Mouse (Mus musculus): ENCODE measurements around the gene Ahnak2.

Ahnak2 gene

DNA sequence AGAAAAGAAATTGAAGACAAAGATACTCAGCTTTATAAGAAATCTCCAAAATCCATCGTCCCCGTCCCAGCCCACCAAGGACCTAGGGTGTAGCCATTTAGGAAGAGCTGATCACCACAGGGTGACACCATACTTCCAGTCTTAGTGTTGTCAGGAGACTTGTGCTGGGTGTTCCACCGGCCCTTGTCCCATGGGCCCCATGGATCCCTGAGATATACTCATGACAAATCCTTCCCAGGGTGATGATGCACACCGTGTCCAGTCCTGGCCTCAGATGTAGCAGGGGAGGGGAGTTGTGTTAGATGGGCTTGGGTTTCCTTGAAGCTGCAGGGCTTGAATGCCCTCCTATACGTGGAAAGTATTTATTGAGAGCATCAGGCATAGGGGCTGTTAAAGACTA is 44.6 kb downstream of the Ahnak2 start:
- peak in 1 of 2 experiments; percentile 0 for DNase-seq

DNA sequence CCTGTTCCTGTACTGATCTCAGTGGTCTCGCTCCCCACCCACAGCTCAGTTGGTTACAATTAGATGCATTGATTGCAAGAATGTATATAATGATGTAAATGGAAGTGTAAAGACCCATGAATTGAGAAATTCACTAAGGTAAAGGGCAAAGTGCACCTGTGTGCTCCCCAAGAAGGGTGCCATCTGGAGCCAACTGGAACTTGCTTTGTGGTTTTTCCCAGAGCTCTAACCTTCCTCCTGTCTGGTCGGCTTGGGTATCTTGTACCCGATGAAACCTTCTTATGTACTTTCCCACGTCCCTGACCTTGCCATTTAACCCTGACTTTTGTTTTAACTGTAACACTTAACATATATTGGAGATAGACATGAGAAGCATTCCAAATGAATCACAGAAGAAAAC is 46.6 kb downstream of the Ahnak2 start:
- no peak for DNase-seq

DNA sequence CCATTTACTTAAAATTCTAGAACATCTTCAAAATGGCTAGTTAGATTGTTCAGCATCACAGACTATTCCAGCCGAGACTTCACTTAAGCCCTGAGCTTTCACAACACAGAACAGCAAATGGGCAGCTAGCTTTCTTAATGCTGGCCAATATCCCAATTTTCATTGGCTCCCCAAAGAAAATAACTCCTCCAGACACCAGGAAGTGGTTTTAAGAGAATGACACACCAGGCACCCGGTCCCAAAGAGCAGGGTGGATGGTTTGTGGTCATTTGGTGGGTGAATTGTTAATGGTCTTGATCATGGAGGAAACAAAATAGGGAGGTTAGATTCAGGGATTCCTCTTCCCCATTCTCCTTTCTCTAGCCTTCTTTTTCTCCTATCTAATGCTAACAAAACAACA is 50.1 kb downstream of the Ahnak2 start:
- no peak for DNase-seq

DNA sequence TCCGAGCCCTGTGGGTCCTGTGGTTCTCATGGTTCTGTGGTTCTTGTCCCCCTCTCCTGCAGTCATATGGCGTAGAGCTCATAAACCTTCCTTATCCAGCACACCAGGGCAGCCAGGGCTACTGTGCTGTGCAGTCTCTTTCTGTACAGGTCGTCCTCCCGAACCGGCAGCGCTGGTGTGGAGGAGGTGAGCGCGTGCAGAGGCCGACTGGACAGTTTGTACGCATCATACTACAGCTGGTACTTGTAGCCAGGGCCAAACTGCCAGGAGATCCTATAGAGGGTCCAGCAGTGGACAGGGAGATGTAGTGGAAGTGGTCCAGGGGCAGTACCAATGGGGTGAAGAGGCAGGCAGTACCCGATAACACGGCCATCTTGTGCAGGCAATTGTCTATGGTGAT is 51.5 kb downstream of the Ahnak2 start:
- no peak for DNase-seq

DNA sequence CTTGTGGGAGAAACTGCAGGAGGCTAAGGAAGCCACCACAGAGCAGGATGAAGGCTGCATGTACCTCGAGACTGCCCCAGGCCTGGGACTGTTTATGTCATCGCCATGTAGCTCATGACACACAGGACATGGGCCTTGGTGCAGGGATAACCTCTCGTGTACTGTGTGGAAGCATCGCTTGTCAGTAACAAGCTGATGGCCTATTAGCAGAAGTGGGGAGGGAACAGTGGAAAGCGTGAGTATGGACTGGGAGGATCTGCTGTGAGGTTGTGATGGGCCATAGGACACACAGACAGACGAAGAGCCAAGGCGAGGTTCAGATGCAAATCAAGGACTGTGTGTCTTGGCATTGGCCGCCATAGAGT is 54.9 kb downstream of the Ahnak2 start:
- peak in 1 of 2 experiments; percentile 8 for DNase-seq

DNA sequence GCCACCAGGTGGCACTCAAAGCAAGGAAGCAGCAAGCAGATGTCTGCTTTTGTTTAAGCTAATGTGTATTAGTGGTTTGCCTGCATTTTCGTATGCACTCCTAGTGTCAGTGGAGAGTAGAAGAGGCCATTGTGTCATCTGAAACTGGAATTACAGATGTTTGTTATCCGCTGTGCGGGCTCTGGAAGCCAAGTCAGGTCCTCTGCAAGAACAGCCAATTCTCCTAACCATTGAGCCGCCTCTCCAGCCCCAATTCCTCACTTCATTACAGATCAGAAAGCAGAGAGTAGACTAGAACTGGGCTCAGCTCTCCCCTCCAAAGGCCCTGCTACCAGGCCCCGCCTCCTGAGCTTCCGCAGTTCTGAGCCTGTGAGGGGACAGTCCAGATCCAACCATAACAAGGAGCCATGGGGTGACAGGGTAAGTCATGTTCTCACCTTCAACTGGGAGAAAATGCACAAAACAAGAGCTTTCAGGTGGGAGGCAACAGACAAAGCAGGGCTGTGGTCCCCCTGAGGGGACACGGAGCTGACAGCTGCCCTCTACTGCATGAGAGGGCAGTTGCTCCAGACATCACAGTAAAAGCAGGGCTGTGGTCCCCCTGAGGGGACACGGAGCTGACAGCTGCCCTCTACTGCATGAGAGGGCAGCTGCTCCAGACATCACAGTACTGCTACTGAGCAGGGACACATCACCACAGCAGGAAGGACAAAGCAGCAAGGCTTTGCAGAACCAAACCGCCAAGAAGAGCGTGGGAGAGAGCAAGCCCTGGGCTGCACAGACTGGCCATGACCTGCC is 55.5 kb downstream of the Ahnak2 start:
- peak; percentile 41 to 58 for DNase-seq

DNA sequence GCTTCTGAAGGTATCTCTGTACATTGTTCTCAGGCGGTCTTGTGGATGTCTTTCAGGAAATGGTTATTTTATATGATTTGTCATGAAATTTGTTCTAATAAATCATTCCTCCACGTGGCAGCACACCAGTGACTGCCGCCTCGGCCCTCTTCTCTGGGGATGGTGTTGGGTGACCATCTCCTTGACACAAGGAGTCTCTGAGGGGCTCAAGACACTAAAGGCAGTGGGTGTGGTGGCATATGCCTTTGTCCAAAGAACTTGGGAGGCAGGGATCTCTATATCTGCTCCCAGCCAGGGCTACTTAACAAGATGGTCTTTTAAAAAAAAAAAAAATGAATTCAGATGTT is 56.0 kb downstream of the Ahnak2 start:
- DNase-seq: no peak

DNA sequence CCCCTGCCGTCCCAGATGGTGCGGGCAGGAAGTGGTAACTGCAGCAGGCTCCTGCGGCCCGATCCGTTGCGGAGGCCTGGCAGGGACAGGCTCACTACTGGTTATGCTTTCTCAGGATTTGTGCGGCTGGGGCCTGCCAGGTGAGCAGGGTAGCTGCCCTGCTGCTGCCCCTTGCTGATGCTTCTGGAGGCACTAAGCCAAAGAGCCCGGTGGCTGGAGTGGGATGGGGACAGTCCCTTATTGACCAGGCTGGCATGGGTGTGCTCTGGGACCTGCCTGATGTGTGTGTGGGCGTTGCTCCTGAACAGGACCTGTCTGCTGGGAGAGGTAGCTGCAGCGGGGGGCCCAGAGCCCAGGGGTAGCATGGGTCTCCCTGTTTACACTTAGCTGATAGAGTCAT is 56.7 kb downstream of the Ahnak2 start:
- DNase-seq: peak; percentile 36 to 44

DNA sequence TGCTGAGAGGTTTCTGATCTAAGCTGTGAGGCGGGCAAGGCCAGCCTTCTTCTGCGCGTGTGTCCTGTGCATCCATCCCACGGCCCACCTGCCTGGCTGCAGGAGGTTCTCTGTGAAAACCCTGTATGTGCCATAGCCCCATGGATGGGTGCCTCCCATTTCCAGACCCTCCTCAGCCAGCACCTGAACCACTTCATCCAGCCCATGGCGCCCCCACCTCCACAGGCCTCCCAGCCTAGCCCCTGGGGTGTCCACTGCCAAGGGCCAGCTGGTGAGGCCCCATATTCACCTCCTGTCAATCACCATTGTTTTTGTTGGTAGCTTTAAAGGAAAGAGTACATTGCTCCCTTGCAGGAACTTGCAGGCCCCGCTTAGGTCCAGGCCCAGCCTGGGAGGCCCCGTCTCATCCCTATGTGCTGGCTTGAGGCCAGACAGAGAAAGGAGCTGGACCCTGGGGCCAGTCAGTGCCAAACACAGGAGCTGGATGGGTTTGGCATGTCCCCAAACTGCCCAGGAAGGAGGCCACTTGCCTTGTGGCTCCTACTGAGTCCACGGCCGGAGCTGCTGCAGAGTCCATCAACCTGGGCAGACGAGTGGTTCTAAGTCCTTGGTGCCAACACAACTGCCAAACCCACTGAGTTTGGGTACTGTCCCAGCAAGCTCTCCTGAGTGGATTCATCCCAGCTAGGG is 57.4 kb downstream of the Ahnak2 start:
- peak in 1 of 2 experiments; percentile 53 for DNase-seq

DNA sequence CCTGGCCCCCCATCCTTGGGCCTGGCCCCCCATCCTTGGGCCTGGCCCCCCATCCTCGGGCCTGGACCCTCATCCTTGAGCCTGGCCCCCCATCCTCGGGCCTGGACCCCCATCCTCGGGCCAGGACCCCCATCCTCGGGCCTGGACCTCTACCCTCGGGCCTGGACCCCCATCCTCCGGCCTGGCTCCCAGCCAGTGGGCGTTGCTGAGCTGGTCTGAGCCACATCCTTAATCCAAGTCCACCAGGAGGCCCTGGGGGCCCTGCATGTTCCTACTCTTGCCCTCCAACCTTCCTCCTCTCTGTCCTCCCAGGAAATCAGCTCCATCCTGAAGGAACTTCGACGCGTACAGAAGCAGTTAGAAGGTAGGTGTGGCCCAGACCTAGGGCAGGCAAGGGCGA is 58.2 kb downstream of the Ahnak2 start:
- peak; percentile 11 to 43 for DNase-seq

DNA sequence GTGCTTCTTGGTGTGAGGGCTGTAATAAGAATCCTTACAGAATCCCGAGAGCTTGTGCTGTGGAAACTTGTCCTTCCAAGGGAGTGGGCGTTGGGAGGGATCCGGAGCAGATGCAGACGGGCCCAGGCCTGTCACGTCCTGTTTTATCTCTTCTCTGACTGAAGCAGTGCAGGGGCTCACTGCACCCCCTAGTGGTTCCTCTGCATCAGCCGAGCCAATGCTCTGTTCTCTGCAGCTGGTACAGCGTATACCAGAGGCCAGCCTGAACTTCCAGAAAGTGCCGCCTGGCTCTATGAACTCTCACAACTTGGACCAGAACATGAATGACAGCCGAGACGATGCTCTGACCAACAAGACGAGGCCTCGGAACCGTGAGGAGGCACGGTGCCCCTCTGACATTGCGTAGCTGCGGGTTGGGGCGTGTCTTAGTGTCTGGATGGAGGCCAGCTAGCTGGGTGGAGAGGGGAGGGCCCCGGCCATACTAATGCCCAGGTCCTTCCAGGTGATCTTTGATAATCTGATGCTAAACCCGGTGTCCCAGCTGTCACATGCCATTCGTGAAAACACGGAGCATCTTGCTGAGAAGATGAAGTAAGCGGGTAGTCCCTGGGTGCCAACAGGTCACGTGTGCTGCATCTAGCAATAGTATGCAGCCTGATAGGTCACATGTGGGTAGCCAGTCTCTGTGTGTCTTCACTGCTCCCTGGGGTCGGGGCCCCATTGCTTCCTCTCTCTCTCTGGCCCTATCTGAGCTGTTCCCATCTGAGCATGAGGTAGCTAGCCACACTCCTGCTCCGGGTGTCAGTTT is 59.1 kb downstream of the Ahnak2 start:
- DNase-seq: peak; percentile 71 to 85

DNA sequence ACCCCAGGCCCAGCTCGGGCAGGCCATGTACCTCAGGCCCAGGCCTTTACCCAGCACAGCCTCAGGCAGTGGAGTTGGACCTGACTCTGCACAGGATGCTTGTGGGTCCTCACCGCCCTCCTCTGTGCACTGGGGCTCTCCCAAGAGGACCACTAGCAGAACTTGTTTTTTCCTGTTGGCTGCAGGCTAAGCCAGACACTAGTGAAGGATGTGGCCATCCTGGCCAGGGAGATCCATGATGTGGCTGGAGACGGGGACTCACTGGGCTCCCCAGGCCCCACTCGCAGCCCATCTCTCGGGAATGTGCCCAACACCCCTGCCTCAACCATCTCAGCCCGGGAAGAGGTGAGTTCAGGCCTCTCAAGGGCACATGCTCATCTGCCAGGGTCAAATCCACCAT is 59.7 kb downstream of the Ahnak2 start:
- peak in 1 of 2 experiments; percentile 24 for DNase-seq

DNA sequence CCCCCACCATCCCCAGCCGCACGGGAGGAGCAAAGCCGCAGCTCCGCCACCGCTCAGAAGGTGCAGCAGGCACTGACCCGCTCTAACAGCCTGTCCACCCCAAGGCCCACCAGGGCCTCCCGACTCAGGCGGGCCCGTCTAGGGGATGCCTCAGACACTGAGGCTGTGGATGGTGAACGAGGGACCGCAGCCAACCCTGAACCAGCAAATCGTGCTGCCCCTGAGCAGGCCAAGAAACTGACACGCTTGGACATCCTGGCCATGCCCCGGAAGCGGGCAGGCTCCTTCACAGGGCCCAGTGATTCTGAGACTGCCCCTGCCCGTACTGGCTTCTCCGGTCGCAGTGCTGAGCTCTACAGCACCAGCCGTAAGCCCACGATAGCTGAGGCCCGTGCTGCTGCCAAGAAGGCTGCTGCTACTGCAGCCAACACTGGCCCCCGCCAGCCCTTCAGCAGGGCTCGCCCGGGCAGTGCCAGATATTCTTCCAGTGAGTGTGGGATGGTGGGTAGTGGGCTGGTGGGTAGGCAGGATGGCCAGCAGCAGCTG is 63.4 kb downstream of the Ahnak2 start:
- DNase-seq: peak; percentile 66 to 72

DNA sequence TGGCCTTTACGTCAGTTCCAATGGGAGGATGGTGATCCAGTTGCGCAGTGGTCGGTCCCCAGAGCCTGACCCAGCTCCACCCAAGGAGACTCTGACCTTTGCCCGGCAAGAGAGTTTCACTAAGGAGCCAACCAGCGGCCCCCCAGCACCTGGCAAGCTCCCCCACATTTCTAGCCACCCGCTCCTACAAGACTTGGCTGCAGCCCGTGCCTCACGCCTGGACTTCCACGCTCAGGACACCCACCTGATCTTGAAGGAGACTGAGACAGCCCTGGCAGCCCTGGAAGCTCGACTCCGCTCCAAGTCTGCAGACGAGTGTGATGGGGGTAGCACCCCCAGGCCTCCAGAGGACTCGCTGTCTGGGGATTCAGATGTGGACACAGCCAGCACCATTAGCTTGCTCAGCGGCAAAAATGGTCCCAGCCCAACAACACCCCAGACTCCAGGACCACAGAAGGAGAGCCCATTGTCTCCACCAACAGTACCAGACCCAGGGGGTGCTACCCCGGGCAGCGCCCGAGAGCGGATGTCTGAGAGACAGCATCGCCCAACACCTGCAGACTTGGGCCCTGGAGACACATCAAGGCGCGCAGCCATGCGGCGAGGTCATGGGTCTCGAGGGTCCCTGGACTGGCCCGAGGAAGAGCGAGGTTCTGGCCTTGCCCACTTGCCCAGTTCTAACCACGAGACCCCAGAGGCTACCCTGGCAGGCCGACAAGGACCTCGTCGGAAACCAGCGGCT is 64.0 kb downstream of the Ahnak2 start:
- peak; percentile 55 to 62 for DNase-seq

DNA sequence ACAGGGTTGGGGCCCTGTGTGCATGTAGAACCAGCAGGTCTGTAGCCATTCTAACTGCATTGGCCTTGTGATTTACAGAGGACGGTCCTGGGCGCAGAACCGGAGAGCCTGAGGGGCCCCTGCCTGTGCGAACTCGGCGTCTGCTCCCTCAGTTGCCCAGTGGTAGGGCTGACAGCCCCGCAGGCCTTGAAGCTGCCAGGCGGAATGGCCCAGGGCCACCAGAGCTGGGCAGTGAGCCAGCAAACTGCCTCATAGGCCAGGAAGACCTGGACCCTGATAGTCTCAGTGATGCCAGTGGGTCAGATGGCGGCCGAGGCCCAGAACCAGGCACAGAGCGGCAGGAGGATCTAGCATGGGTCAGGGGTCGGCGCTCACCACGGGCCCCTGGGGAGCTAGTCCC is 64.7 kb downstream of the Ahnak2 start:
- DNase-seq: peak; percentile 97 to 98

DNA sequence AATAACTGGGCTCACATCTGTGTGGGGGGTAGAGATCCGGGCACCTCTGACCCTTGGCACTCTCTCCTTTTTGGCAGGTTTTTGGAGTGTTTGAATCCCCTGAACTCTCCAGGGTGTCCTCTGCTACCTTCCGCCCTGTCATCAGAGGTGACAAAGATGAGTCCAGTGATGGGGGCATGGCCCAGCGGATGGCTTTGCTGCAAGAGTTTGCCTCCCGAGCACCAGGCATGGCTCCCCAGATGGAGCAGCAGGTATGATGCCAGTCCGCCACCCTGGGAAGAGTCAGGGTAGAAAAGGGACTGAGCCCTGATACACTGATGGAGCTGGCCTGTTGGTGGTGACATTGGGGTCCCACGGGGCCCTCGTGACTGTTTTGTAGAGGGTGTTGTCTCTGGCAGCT is 65.4 kb downstream of the Ahnak2 start:
- peak in 1 of 2 experiments; percentile 37 for DNase-seq

DNA sequence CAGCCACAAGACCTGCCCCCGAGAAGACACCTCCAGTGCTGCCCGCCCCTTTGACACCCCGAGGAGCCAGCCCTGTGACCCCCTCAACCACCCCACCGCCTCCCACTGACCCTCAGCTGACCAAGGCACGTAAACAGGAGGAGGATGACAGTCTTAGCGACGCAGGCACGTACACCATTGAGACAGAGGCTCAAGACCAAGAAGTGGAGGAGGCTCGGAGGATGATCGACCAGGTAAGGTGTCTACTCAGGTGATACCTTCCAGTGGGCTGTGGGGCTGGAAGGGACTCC is 65.9 kb downstream of the Ahnak2 start:
- DNase-seq: no peak

DNA sequence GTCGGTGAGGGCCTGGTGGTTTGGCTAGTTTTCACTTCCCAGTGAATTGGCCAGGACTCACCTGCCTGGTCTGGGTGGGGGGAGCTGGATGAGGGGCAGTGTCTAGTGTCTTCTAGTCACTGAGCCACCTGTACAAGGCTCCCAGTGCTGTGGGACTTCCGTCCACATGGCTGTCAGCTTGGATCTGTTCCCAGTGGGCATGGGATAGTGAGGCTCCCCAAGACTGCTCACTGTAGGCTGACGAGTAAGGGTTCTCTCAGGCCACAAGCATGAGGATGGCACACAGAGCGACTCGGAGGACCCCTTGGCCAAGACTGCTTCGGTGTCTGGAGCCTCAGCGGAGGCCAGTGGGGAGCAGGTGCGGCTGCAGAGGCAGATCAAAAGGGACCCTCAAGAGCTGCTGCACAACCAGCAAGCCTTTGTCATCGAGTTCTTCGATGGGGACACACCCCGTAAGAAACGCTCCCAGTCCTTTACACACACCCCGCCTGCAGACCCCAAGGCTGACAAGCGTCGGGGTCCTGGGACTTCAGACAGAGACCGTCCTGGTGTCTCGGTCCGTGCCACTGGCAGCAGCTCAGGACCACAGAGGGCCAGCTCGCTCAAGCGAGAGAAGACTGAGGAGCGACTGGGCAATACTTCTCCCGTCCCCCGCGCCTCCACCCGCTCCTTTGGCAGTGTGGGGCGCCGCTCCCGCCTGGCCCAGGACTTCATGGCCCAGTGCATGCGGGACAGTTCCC is 66.4 kb downstream of the Ahnak2 start:
- DNase-seq: peak; percentile 69 to 75

DNA sequence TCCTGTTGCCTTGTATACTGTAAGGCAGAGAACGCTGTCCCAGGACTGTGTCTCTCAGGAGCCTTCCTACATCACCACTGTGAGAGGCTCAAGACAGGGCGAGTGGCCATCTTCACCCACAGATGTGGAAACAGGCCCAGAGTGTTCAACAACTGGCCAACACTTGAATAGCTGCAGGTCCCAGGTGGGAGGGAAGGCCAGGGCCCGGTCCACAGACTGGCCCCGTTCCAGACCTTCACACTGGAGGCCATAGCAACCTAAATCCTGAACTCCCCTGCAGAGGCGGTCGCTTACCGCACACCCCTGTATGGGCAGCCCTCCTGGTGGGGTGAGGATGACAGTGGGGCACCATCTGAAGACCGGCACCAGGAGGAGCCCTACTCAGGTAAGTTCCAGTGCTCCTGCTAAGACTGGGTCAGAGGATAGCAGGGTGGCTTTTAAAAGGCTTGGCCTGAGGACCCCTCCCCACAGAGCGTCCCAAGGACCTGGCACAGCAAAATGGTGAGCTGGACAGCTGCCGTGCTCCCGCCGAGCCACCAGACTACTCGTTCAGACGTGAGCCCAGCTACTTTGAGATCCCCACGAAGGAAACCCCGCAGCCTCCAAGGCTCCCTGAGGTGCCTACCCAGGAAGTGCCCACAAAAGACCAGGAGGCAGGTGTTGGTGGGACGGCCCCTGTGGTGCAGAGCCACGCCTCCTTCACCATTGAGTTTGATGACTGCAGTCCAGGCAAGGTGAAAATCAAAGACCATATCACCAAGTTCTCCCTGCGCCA is 67.4 kb downstream of the Ahnak2 start:
- peak; percentile 27 to 53 for DNase-seq

DNA sequence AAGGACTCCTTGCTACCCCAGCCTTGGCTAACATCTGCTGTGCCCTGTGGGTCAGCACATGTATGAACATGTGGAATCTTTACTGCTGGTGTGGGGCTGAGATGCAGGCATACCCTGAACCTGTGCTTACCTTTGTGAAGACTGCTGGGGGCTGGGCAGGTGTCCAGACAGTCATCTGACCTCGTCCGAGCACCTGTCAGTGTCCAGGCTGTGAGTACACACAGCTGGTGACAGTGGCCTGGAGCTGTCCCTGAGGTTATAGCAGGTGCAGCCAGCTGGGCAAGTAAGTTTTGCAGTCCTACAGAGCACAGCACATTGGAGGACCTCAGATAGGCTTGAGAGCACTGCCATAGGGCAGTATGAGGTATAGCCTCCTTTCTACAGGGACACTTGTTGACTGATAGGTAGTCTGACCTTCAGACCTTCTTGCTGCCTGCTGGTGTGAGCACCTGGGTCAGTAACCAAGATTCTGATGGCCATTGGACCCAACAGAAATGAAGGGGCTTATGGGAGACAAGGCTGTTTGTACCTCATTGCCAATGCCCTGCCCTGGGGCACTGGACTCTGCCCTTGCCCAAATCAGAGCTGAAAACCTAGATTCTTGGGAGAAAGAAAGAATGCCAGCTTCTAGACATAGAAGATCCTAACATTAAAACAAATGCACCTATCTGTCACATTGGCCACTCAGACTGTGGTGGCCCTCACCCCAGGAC is 68.2 kb downstream of the Ahnak2 start:
- peak; percentile 27 to 49 for DNase-seq

DNA sequence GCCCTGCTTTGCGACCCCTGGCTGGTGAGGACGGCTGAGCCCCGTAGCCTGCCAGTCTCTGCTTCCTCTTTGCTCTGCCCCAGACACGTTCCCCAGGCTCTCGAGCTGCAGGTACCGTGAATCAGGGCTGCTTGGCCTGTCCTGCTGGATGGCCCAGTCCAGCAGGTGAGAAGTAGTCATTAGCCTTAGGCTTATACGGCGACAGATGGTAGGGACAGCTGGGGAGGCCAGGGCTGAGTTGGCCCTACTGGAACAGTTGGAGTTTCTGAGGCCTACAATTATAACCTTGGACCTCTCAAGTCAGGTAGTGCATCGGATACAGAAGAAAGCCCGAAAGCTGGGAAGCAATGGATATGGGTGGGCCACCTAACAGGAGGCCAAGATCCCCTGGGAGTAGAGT is 69.9 kb downstream of the Ahnak2 start:
- DNase-seq: peak; percentile 51 to 65
